Mouse (Mus musculus): ENCODE measurements around the gene Nobox.

Gene Nobox

DNA sequence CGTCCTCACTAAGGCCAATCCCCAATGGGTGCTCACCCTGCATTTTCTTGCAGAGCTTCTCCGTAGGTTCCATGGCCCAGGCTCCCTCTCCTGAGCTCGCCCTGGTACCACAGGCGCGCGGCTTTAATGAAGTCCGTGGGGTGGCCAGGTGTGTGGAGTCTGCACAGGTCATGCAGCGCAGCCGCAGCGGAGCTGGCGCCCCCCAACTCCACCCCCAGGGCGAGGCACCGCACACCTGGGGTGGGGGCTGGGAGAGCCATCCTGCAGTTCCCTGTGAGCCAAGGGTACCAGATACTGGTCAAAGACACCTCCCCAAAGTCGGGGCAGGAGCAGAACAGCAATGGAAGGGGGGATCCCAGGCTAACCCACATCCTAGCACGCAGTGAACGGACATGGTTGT lies at the start of gene Nobox:
Gene Nobox, minus strand, starts transcription at position 101 of the 400 bp plus-strand sequence.
- DNase-seq = no peak

DNA sequence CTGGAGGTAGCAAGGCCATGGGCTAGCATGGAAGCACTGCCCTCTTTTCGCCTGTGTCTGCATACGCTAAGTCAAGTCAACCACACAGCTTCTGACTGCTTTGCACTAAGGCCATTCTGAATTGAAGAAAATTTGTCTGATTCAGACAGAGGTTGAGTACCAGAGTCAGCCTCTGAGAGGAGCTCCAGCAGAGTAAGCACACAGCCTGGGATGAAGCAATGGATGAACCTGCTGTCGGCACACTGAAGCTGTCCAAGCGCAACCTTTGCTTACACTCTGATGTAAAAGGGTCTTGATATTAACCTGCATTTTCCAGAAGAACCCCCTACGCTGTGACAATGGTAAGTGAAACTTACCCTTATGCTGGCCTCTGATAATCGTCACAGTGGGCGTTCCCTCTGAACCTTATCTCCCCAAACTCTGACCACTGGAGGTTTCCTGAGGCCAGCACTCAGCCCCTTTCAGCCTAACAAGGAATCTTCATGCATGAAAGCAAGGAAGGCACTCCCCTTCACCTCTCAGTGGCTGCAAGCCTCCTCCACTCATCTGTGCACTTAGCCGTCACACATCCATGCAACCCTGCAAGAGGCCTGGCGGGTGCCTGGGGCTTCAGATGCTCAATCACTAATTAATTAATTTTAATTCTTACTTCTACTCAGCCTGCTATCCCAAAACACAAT lies 45.3 kb upstream of the Nobox start:
- no peak for DNase-seq

DNA sequence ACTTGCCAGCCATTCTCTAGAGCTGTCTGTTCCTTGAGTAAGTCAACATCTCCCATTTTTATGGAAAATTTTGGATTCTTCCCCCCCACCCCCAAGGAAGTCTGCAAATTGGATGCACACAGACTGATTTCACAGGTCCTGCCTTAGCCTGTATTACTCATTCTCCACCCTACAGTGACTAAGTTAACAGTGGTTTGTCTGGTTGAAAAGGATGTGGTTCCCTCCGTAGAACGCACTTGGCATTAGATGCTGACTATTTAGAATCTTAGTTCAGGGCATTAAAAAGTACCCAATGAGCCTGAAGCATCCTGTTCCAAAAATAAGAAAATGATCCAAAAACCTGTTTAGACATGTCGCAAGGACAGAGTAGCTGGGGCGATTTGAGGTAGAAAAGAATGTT lies 44.1 kb upstream of the Nobox start:
- DNase-seq = no peak

DNA sequence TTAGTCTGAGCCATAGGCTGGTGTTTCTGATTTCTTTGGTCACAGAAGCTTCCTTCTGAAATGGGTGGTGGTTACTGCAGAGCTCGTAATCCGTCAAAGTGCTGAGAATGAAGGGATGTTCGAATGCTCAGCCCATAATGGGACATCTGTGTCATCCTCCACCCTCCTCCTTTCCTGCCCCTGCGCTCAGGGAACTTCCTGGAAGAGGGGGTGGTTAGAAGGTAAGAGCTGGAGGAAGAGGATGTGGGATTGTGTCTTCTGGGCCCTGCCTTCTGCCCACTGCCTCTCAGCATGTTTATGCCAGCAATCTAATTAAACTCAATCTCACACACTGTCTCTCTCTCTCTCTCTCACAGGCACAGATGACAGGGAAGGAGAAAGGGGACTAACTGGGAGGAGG lies 39.7 kb upstream of the Nobox start:
- no peak for DNase-seq

DNA sequence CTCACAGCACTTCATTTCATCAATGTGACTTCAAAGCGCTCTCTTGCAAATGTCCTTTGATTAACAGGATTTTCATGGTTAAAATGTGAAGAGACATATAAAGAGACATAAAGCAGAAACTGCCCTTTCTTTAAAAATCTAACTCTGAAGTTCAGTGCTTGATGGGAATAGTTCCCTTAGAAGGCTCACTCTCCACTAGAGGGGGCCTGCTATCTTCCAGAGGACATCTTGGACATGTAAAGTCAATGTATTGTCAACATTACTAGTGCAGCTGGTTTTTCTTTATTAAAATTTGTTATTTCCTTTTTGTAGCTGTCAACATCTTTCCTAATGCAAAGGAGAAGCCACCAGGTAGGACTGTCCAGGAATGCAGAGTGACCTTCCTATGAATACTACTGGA lies 38.3 kb upstream of the Nobox start:
- DNase-seq = no peak

DNA sequence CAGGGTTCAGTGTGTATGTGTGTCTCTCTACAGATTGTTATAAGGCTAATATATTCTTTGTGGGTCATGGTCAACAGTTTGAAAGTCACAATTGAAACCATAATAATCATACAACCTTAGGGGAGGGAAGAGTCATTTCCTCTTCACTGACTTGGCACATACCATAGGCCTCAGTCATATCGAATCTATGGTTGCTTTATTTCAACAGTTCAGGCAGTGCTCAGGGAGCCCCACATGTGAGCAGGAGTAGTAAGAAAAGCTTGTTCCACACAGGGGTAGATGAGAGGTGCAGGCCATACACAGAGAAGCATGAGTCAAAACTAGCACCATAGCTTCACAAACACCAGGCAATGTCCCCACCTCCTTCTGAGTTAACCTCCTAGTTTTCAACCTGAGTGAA lies 33.7 kb upstream of the Nobox start:
- no peak for DNase-seq

DNA sequence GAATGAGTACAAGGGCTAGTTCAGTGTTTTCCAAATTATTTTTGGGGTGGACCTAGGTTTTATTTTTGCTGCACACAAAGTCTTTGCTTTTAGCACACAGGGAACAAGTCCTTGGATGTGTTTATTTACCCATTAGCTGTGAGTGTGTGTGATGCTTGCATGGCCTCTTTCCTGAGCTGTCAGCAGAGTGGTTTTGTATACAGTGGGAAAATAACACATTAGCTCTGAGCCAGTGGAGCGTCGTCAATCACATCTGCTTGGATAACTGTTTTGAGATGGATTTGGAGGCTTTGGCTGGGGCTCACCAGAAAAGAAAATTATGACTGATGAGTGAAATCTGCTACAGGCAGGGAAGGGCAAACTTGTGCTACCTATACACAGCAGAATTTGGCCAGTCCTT lies 33.0 kb upstream of the Nobox start:
- peak; percentile 6 for DNase-seq

DNA sequence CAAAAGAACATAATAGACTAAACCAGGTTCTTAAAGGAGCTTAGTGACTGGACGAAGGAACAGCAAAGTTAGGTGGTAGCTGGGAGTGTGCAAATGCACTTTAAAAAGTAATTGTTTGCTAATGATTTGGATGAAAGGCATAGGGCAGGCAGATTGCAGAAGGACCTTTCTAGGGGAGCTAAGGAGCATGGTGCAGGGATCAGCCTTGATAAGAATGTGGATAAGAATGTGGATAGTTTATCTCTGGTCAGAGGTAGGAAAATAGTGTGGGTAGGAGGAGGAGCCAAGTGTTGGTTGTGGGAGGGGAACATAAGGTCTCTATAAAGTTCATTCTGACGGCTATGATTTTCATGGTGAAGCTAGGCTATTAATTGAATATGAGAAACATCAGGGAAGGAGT lies 29.4 kb upstream of the Nobox start:
- no peak for DNase-seq

DNA sequence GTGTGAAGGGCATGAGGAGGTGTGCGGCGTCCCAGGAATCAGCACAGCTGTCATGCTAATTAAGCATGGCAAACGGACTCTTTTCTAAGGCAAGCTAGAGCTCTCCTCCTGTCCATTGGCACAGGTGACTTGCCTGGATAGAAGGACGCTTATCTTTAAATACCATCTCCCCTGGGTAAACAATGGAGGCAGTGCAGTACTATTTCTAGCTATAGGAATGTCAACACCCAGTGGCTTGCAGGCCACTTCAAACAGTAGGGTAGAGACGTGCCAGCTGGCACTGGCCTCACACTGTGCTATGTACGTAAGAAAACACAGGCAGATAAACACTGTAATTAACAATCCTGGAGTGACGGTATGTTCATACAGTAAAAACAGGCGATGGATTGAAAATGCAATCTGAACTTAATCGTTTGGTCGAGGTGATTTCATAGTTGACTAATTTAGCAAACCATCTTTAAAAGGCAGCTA lies 28.2 kb upstream of the Nobox start:
- peak; percentile 68 for DNase-seq

DNA sequence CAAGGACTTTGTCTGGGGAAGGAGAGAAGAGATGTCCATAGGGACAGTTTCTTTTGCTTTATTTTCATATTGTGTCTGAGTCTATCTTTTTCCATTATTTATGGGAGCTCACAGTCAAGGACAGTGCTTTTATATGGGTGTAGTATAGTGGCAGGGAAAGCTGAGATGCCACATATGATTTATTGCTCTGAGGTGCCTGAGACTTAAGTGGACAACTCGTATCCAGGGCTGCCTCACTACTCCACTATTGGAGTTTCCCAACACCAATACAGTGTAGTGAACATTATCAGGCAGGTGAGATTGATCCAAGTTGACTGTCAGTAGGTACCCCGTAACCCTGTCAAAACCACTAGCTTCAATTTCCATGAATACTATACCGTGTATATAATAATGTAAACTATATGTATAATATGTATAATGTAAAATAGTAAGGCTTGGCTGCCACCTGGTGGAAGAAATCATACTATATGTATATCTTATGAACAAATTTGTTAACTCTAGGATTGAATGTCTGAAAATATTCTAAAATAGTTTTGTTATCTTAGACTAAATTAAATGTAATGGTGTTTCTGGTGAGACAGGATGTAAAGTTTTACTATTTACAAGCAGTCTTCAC lies 26.4 kb upstream of the Nobox start:
- DNase-seq = no peak

DNA sequence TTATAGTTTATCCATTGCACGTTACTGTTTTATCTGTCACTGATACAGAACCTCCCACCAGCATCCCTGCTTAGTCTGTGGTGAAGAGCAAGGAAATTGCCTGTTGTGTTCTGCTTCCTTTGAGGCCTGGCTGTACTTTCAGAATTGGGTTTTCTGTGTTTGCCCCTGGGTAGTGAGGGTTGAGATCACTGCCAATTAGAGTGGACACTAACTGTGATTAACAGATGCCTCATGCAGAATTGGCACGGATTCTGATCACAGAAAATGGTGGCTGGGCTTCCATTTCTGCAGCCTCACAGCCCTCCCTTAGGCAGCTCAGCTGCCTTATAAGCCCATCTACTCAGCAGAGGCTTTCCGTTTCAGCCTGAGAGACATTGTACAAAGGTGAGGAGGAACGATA lies 24.1 kb upstream of the Nobox start:
- no peak for DNase-seq

DNA sequence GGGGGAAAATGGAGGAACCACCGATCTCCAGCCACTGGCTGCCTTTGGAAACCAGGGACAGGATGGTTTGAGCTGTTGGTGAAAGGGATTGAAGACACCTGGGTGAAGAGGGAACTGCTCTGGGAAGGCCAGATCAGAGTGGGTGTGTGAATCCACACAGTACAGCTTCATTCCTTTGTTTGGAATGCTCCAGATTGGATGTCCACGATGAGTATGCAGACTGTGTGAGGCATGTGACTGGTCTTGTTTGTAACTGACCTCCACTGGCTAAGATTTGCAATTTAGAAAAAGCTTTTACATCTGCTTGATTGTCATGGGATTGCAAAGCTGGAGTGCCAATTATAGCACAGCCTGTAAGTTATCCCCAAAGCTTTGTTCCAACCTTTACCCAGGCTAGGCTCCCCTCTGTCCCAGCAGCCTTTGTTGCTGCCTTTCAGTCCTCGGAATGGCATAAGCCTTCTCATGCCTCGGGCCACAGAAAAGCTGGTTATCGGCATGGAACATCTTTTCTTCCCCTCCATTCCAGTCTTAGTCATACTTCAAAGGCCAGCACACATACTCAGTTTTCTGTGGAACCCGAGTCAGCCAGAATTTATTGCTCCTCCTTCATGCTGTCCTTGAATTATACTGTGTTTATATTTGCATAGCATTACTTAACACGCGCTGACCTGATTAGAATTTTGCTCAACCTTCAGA lies 3.8 kb upstream of the Nobox start:
- DNase-seq = no peak

DNA sequence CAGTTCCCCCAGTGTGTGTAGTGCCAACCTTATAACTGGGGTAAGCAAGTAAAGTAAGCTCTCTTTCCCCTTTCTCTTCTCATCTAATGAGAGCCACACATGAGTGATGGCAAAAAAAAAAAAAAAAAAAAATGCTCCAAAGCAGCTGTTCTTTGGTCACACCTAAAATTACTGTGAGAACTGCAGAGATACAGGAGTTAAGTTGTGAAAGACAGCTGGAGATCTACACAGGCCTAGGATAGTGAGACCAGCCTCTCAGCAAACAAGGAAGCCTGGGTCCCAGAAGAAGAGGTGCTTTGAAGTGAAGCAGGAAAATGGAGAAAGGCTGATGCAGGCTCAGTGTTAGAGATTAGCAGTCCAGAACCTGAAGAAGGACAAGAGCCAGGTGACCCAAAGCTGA lies 3.2 kb upstream of the Nobox start:
- DNase-seq = no peak

DNA sequence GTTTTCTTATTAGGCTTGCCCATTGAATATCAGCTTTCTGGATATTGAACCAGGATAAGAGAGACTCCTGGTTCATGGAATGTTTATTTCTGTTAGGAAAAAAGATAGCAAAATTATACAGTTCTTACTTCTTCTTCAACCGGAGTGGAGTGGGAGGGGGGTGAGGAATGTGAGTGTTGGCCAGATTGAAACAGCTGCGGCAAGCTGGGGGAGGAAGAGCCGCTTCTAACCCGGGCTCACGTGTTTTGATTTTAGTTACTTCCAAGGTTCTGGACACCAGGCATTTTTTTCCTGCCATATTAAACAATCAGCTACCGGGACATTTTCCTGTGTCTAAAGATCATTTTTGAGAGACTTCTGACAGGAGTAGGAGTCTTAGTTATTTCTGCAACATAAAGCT lies 717 bp upstream of the Nobox start:
- no peak for DNase-seq

DNA sequence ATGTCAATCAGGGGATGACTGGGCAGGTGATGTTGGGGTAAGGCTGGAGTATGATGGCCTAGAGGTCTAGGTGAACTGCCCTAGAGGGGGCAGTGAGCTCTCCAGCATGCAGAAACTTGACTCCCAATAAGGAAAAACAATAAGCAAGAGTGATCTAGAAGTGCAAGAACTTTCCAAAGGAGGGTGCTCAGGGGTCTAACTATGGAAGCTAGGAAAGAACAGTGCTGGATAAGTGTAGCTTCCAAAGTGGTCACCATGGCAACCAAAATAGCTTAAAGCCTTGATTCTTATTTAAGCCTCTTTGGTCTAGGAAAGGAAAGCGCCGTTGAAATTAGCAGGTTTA lies 11.9 kb downstream of the Nobox start:
- DNase-seq = no peak

DNA sequence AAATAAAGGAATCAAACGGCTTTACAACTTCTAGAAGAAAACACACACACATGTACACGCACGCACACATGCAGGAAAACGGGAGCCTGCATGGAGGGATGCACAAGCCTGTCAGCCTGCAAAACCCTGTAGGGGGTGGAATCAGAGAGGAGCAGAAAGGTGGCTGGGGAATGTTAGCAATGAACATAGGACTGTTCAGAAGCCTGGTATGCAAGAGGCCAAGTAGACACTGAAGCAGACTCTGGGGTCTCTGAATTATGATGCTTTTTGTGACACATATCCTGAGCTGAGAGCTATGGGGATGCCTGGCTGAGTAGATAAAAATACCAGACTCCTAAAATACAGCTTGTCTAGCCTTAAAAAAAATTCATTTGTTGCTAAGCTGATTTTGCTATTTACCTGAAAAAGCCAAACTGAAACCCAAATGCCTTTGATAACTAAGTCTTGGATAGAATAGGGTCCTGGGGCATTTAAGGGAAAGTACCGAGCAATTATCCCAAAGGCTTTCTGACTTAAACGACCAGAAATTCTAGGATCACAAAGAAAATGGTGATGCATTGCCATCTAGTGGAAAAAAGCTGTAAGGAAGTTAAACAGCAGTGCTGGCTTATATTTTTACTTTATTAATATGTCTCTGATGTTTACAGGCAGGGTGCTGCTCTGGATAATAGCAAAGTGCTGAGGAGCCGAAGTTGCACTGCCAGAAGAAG lies 12.4 kb downstream of the Nobox start:
- DNase-seq = no peak

DNA sequence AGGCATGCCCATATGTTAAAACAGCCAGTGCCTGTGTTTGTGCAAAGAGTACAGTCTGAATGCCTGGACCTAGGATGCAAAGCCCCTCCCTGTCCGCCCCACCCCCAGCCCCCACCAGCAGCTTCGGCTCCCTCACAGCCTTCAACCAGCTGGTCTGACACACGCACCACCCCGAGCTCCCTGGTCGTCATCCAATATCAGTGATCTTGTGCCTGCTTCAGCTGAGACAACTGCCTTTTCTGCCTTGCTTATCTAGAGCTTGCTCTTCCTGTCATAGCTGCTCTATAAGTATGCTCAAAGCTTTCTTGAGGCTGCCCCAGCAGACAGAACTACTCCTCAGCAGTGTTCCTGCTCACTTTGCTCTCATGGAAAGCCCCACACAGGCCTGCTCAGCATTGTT lies 13.4 kb downstream of the Nobox start:
- DNase-seq = no peak

DNA sequence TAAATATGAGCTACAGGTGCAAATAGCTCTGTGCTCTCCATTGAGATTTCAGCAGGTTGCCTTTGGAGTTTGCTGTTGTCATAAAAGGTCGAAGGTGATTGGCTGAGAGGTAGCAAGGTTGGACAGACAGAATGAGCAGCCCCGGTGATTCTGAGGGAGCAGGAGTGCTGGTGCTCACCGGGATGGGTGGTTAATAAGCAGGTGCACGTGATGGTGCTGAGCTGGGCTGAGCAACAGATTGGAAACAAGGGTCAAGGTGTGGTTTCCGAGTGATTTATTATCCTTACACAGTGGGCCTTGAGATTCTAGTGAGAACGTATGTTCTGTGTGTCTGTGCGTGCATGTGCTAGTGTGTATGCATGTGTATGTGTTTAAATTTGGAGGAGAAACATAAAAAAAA lies 16.2 kb downstream of the Nobox start:
- DNase-seq = no peak

DNA sequence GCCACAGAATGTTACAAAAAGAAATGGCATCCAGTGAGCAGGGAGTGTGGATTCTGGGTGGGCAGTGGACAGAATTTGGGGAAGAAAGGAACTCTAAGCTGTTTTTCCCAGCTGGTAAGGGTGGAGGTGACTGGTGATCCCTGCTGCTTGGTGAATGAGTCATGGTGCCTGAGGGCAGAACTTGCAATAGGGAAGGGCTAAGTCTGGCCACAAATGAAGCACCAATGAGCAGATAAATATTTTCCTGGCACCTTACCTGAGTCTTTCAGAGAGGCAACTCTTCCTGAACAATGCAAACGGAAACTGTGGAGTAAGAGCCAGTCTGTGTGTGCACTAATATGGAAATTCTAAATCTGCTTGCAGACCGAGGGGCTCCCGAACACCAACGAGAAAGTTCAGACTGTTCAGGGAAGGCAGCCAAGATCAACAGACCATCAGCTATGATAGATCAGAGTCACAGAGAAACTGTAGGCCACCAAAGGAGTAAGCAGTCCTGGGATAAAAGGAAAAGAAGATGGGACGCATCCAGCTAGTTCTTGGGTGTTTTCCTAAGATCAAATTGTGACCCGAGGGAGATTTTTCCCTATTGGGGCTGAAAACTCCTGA lies 16.8 kb downstream of the Nobox start:
- DNase-seq = peak; percentile 44

DNA sequence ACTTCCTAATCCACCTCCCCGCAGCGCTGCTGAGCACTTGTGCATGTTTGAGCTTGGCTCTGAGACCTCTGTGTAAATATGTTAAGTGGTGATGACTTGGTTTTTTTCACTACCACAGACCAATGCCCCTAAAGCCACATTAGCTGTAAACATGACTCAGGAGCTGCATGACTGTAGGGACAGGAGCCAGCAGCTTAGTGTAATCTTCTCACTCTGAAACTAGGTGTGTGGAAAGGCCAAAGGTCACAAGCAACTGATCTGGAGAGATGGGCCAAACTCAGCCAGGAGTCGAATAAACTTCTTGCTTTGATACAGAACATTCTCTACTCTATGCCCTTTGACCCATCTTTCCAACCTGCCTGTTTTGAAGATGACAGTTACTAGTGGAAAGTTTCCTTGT lies 17.3 kb downstream of the Nobox start:
- no peak for DNase-seq

DNA sequence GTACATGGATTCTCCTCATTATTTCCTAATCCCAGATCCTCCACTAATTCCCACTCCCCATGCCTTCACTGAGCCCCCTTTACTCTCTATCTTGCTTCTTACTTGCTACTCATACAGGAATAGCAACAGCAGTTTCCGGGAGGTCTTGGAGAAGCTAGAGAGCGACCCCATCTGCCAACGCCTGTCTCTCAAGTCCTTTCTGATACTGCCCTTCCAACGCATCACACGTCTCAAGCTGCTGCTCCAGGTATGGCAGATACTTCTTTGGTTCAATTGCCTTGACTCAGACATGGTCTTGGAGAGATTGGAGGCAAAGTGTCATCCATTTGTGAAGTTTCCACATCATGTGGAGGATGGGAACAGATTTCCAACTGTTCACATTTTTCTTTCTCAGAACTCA lies 28.9 kb downstream of the Nobox start:
- no peak for DNase-seq

DNA sequence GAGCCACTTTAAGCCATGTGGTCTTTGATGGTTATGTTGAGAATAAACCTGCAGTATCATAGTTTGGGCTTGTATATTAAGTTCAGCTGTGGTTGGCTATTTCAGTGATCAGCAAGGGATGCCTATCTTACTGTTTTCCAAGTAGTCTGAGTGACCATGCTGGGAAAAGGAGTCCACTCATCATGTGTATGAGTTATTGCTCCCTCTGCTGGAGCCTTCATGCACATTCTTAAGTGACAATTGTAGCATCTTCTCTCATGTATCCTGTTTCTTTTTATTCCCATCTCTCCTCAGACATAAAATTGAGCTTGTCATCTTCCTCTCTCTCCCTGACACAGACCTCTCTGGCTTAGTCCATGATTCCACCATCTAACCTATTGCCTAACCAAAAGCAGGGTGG lies 31.1 kb downstream of the Nobox start:
- DNase-seq = peak; percentile 55

DNA sequence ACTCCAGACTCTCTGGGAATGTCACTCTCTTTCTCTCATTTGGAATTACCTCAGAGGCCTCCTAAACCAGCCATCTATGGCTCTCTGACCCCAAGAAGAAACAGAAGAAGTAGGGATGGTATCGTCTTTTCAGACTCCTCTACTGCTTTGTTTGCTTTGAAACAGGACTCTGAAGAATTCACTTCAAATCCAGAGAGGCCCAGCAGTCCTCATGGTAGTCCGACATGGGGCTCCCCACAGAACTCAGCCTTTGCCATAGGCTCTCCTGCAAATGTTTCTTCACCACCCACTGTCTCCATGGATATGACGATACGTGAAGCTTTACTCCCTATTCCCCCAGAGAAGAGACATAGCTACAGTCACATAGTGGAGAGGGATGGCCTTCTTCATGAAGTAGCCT lies 35.2 kb downstream of the Nobox start:
- no peak for DNase-seq

DNA sequence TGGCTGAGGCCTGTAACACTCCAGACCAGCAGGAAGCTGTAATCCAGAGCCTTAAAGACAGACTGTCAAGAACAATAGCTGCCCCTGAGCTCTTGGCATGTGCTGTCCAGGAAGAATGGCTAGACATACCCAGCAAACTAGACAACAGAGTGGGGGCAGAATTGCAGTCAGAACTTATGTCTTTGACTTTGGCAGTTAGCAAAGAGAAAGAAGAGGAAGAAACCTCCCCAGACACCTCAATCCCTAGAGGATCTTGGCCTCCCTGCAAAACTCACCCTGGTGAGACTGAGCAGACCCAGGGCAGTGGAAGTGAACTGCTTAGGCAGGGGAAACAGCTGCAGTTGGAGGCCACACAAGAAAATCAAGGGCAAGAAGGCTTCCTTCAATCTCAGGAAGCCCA lies 36.8 kb downstream of the Nobox start:
- DNase-seq = no peak
